Mouse (Mus musculus) 3T3-L1 (cell line): ENCODE measurements around the gene Pih1d2.

Experiments
- DNase-seq: peaks from one replicate; pipeline ENCODE4 v3.0.0-alpha.2; 2015; ENCODE audit warnings: low read depth, low spot score

Pih1d2 gene

GRCm38 (mm10) chr9:50616766-50617603 lies at the start of gene Pih1d2, which contains the start of gene Nkapd1:
Gene Pih1d2, plus strand, starts transcription at chr9:50617321.
Gene Nkapd1, minus strand, starts transcription at chr9:50617464.
- peak; percentile 94 for DNase-seq

- DNase-seq: no peak
Observed at GRCm38 (mm10) chr9:50567372-50567771, 49.7 kb upstream of the Pih1d2 start.

- DNase-seq: peak; percentile 50
Observed at GRCm38 (mm10) chr9:50567881-50568280, 49.2 kb upstream of the Pih1d2 start.

- peak; percentile 85 for DNase-seq
Observed at GRCm38 (mm10) chr9:50569599-50570525, 47.3 kb upstream of the Pih1d2 start.

GRCm38 (mm10) chr9:50580370-50580769 lies 36.8 kb upstream of the Pih1d2 start:
- no peak for DNase-seq

DNA sequence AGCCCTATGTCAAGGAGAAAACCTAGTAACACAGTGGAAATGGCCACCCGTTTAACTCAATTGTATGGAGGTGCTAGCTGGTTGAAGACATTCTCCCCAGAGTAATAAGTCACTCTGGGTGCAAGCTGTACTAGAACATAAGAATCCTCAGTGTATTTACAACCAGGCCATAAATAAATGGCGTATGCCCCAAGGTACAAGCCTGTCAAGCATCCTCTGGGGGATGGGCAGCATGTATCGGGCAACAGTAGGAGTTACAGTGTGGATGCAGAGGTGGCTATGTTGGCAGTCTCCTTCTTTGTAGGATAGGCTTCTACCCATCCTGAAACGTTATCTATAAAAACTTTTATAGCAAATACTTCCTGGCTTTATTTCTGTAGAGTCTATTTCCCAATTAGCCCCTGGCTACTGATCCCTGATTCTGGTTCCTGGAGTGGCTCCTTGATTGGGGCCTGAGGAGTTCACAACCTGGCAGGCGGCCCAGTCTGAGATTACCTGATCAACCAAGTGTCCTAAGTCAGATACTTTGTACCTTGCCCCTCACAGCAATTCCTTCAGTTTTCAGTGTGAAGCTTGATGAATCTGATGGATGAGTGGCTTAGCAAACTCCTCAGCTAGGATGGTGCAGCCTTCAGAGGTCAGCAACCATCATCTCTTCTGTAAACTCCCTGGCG lies 31.8 kb upstream of the Pih1d2 start:
- DNase-seq: no peak

GRCm38 (mm10) chr9:50586955-50587354 lies 30.2 kb upstream of the Pih1d2 start:
- DNase-seq: no peak

DNA sequence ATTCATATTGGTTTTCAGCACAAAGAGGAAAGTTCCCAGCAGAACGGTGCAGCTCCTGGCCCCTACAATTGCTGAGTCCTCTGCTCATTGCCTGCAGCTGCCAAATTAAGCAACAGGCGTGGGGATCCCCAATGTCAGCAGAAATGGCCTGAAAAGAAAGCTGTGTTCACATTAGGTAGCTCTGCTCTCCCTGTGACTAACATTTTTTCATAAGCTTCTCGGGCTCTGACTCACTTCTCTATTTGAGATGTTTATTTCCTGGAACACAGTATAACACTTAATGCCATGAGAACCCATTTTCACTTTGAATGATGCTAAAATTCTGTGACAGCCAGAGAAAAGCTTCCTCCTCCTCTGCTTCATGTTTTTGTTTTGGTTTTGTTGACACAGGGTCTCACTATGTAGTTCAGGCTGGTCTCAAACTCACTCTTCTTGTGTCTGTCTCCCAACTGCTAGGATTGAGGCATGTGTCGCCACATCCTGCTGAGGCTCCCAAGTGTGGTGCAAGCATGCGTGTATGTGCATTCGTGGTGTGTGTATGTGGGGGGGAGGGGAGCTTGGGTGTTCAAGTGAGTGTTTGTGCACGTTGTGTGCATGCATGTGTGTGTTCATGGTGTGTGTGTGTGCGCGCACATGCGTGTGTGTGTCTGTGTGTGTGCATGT lies 26.1 kb upstream of the Pih1d2 start:
- DNase-seq: peak; percentile 77

- no peak for DNase-seq
Observed at GRCm38 (mm10) chr9:50592955-50593354, 24.2 kb upstream of the Pih1d2 start.

- peak; percentile 60 for DNase-seq
Observed at GRCm38 (mm10) chr9:50593544-50593943, 23.6 kb upstream of the Pih1d2 start.

DNA sequence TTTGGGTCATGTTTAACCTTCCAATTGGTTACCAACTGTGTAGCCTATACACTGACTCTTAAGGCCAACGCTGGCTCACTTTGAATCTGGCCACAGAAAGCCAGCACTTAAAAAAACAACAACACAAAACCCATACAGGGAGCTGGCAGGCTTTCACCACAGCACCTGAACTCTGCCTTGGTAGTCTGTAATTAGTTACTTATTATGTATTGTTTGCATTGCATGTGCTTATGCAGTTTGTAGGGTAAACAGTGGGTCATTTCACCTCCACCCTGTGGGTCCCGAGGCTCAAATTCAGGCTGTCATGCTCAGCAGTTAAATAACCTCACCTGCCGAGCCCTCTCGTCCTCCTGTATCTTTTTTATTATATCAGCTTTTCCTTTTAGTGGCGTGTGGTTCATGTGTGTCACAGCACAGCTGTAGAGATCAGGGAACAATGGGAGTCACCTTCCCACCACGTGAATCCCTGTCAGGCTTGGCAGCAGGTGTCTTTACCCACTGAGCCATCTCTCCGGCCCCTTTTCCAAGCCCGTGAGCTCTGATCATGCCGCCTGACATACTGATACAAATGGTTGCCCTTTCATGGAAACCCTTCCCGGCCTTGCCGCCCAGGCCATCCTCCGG lies 22.2 kb upstream of the Pih1d2 start:
- DNase-seq: no peak

- DNase-seq: no peak
Observed at GRCm38 (mm10) chr9:50596973-50597372, 20.1 kb upstream of the Pih1d2 start.

- DNase-seq: no peak
Observed at GRCm38 (mm10) chr9:50601536-50601935, 15.6 kb upstream of the Pih1d2 start.

- no peak for DNase-seq
Observed at GRCm38 (mm10) chr9:50602055-50602845, 14.9 kb upstream of the Pih1d2 start.

DNA sequence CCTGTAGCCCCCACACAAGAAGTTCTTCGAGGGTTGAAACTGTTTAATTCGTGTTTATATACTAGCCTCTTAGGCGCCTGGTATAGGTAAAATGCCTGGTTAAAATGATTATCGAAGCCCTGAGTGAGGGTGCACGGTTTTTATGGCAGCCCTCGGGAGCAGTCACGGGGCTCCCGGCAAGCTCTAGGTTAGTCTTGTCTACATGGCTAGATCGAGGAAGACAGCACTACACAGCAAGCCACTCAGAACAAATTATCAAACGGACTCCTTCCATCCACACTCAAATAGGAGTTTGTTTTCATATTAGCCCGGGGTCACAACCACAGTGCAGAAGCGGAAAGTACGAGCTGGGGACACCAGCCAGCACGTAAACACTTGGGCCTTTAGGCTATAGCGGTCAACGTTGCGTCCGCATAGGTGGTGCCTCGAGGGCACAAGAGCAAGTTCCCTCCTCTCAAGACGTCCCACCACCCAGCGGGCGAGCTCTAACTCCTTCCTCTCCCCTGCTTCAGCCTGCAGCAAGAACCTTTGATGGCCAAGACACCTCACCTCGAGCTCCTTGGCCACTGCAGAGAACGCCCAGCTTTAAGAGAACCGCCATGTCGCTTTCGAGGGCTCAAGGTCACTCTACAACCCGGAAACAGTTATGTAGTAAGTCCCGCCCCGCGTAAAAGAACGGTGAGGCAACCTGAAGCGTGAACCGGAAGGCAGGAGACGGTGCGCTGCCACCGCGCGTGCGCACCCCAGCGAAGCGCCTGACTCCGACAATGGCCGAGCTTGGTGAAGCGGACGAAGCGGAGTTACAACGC lies 13.7 kb upstream of the Pih1d2 start, which contains the start of the genes Sdhd and Timm8b:
Sdhd (minus strand) TSS at position 624 of the 809 bp plus-strand sequence.
Timm8b (plus strand) TSS at position 722 of the 809 bp plus-strand sequence.
- DNase-seq: peak; percentile 96

- DNase-seq: no peak
Observed at GRCm38 (mm10) chr9:50603998-50604324, 13.2 kb upstream of the Pih1d2 start.

DNA sequence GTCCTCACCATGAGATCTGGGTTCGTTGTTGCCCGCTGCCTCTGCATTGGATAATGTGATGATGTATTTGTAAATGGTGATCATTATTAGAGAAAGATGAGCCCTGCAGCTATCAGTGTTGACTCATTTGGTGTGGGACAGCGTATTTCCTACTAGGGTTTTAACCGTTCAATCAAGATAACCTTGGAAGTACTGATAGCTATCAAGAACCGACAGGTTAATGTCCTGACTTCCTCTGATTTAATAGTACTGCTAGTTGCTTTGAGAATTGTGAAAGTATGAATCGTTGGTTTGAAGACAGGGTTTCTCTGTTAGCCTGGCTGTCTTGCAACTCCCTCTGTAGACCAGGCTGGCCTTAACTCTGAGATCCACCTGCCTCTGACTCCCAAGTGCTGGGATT lies 12.8 kb upstream of the Pih1d2 start:
- DNase-seq: peak; percentile 19

DNA sequence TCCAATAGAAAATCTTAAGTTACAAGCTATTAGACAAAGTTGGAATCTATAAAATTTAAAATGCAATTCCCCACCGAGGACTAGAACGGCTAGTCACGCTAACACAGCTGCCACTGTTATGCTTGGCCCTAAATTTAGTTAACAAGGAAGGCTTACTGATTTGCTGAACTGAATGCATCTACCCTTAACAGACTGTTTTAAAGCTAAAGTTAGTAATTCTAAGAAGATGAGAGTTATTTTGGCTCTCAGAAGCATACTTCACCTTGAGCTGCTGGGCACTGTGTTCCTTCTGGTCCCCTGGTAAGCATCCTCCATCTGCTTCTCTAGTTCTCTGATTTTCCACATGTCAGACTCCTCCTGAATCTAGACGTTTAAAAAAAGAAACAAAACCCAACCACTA lies 5.0 kb upstream of the Pih1d2 start:
- DNase-seq: no peak

GRCm38 (mm10) chr9:50616161-50616560 lies 960 bp upstream of the Pih1d2 start:
- DNase-seq: no peak
